Comparison of ENCODE assay signal across 8 mouse cellular contexts in the genomic region with DNA sequence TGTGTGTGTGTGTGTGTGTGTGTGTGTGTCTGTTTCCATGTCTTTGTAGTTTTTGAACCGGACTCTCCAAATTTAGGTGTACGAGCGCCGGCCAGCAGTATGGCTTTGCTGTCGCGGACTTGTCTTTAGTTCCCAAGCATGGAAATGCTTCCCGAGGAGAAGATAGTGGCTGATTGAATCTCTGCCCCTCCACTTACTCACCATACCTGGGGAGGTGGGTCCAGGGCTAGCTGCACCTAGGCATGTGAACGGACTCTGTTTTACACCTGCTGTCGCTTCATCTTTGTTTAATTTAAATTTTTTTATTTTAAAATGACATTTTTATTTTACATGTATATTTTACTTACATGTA. TPM values are rescaled to one million over a fixed set of nuclear protein-coding genes. Genes with fewer than 3 reads are reported as not detected.
DNase-seq lines count a peak whose midpoint lies in the region; ATAC-seq and TF ChIP-seq lines count a peak whose summit lies in the region.

No protein-coding gene starts in this region.

- DNase-seq in kidney, postnatal 14 days = no peak
- no peak for DNase-seq in left cerebral cortex, adult 8-10 months (ENCODE audit: low spot score in 2 of 2)
- no peak for DNase-seq in adrenal gland, adult (ENCODE audit: inconsistent age in 2 of 2, low spot score in 1 of 2)
- no peak for DNase-seq in adrenal gland, postnatal 14 days

- H3K36me3 ChIP-seq in kidney, embryonic 16.5 days (ENCODE audit: insufficient read depth, low read length) = no peaks in the 10 kb centered on the region
- H3K36me3 ChIP-seq in intestine, postnatal 0 days (ENCODE audit: control insufficient read depth, insufficient read depth) = no peaks in the 10 kb centered on the region
- peaks cover 7% of the 10 kb centered on the region; the same call in 1 of the 2 replicates for H3K36me3 ChIP-seq in neural tube, embryonic 13.5 days

- no peaks in the 10 kb centered on the region for H3K9me3 ChIP-seq in kidney, embryonic 16.5 days (ENCODE audit: low read length)
- H3K9me3 ChIP-seq in intestine, postnatal 0 days (ENCODE audit: control insufficient read depth) = no peaks in the 10 kb centered on the region
- H3K9me3 ChIP-seq in neural tube, embryonic 13.5 days = no peaks in the 10 kb centered on the region

- ATAC-seq in kidney, embryonic 16.5 days (ENCODE audit: low FRiP score, low TSS enrichment) = no peak
- ATAC-seq in intestine, postnatal 0 days = no peak
- peak; percentile 57 for ATAC-seq in neural tube, embryonic 13.5 days (ENCODE audit: low read depth)

- WGBS in kidney, embryonic 16.5 days = 30% methylated on average over 9 of the region's 9 CpGs
- WGBS in intestine, postnatal 0 days = 36% methylated on average over 9 of the region's 9 CpGs
- WGBS in neural tube, embryonic 13.5 days = 38% methylated on average over 9 of the region's 9 CpGs

- peak overlapping the region; percentile 52 for H3K4me3 ChIP-seq in kidney, embryonic 16.5 days (ENCODE audit: low read length)
- H3K4me3 ChIP-seq in embryonic fibroblast, embryonic 13.5 days (ENCODE audit: insufficient read depth, low read length) = peak overlapping the region; percentile 50; the same call in 1 of the 2 replicates
- H3K4me3 ChIP-seq in intestine, postnatal 0 days (ENCODE audit: low read depth, low read length) = peak overlapping the region; percentile 38
- H3K4me3 ChIP-seq in neural tube, embryonic 13.5 days = peak overlapping the region; percentile 58

- TF ChIP-seq CTCF in embryonic fibroblast, embryonic 13.5 days (IDR thresholded peaks at IDR 0.05; ENCODE audit: borderline replicate concordance, insufficient read depth, low read length) = no peak
- no peak for TF ChIP-seq CTCF in intestine, postnatal 0 days (IDR thresholded peaks at IDR 0.05; ENCODE audit: low read depth)

- no peaks in the 10 kb centered on the region for H3K27me3 ChIP-seq in kidney, embryonic 16.5 days (ENCODE audit: insufficient read depth, low read length)
- no peaks in the 10 kb centered on the region for H3K27me3 ChIP-seq in intestine, postnatal 0 days (replicated peaks; ENCODE audit: control insufficient read depth, insufficient read depth, low read length)
- H3K27me3 ChIP-seq in neural tube, embryonic 13.5 days = no peaks in the 10 kb centered on the region

- 0 out of 2 replicates have a peak, but pooled peaks cover 3% of the 10 kb centered on the region for H3K4me1 ChIP-seq in kidney, embryonic 16.5 days (ENCODE audit: insufficient read depth, low read length)
- H3K4me1 ChIP-seq in embryonic fibroblast, embryonic 13.5 days (ENCODE audit: control insufficient read depth, insufficient read depth, low read length) = no peaks in the 10 kb centered on the region
- H3K4me1 ChIP-seq in intestine, postnatal 0 days (replicated peaks; ENCODE audit: control insufficient read depth, insufficient read depth, low read length) = no peaks in the 10 kb centered on the region
- 0 out of 2 replicates have a peak, but pooled peaks cover 4% of the 10 kb centered on the region for H3K4me1 ChIP-seq in neural tube, embryonic 13.5 days (replicated peaks)

- no peak overlapping the region for H3K27ac ChIP-seq in kidney, embryonic 16.5 days (ENCODE audit: low read length)
- no peak overlapping the region for H3K27ac ChIP-seq in embryonic fibroblast, embryonic 13.5 days (ENCODE audit: insufficient read depth, low read length)
- H3K27ac ChIP-seq in intestine, postnatal 0 days (ENCODE audit: low read depth, low read length) = no peak overlapping the region
- H3K27ac ChIP-seq in neural tube, embryonic 13.5 days (replicated peaks) = peak overlapping the region; percentile 70; the same call in 1 of the 2 replicates

- H3K9ac ChIP-seq in kidney, embryonic 16.5 days (replicated peaks; ENCODE audit: low read length) = peak overlapping the region; percentile 63; the same call in 1 of the 2 replicates
- no peak overlapping the region for H3K9ac ChIP-seq in intestine, postnatal 0 days (ENCODE audit: low read depth, low read length)
- H3K9ac ChIP-seq in neural tube, embryonic 13.5 days = peak overlapping the region; percentile 87

- no peak for TF ChIP-seq POLR2A in embryonic fibroblast, embryonic 13.5 days (IDR thresholded peaks at IDR 0.05; ENCODE audit: low read depth, low read length)

- H3K4me2 ChIP-seq in kidney, embryonic 16.5 days (replicated peaks; ENCODE audit: low read depth, low read length) = peak overlapping the region; percentile 78
- peak overlapping the region; percentile 68 for H3K4me2 ChIP-seq in intestine, postnatal 0 days (replicated peaks; ENCODE audit: low read depth)
- peak overlapping the region; percentile 68 for H3K4me2 ChIP-seq in neural tube, embryonic 13.5 days

RNA-seq across cellular contexts. Expression of a gene that starts 29.7 kb away (rescaled TPM):
- 2.0 and 2.3 TPM in 2 replicates for polyA plus RNA-seq in kidney, embryonic 16.5 days (2015; fragmentation: Nextera tagmentation; extraction: Ambion mirVana)
- 1.8 and 2.7 TPM in 2 replicates for polyA plus RNA-seq in embryonic fibroblast, embryonic 13.5 days (2011; ENCODE audit: insufficient read length, low read depth, missing spikeins)
- 0.43 and 0.48 TPM in 2 replicates for polyA plus RNA-seq in intestine, postnatal 0 days (2015; fragmentation: Nextera tagmentation; extraction: Ambion mirVana)
- 2.5 and 2.7 TPM in 2 replicates for polyA plus RNA-seq in neural tube, embryonic 13.5 days (2015; fragmentation: Nextera tagmentation; extraction: Ambion mirVana)
- 1 to 10 TPM; 3.5 to 4.2 (median 3.9) TPM for total RNA-seq in left cerebral cortex, adult 8-10 months (2022)
- 2.3 and 2.7 TPM in 2 replicates for total RNA-seq in adrenal gland, postnatal 14 days (2021)
